Mouse (Mus musculus): ENCODE measurements at regions not wholly inside any gene's neighbourhood (a gene's known extent, or its start where the extent isn't known, plus 50 kb on each side); places are given as distances from the start of the nearest gene placed in this dataset.

DNA sequence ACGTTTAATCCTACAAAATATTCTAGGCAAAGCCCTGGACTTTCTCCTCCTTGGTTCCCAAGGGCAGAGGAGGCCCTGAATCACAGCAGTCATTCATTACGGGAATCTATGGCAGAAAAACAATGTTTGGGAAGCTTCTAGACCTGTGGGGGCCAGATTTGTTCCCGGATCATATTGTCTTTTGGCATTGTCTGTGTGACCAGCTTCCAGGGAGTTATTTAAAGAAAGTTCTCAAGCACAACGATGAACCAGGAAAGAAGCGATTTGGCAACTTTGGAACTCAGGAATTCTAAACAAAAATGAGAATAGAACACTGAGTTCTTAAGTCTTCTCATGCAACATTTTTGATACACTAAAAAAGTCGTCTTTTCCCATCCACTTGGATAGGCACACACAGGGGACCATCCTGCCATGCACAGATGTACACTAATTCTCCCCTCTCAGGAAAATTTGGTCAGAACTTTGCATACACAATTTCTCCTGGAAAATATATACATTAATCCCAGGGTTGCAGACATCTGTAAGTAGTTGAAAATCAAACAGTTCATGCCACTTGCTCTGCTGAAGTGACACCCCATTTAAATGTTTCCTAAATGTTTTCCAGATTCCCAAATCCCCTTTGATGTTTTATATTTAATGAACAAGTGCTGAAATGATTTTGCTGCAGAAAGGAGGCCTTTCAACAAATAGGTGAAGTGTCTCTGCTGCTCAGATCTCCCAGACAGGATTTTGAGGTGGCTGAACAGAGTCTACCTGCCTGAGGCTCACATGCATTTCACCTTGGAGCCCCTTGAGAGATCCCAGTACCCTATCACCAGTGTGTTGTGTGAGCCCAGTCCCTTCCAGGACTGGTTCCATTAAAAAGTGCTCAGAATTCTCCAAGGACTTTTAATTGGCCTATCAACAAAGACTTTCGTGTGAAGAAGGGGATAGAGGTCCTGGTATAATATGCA is 548.9 kb upstream of the Nrp1 start:
- TF ChIP-seq POLR2A (IDR thresholded peaks at IDR 0.05; ENCODE audit: low read depth, low read length) (no peak), CTCF (IDR thresholded peaks at IDR 0.05; ENCODE audit: extremely low read depth, insufficient read depth, insufficient read length, insufficient replicate concordance) (no peak)
- Histone ChIP-seq H3K4me1 (ENCODE audit: control insufficient read depth, insufficient read depth, insufficient read length) (no peaks in the 10 kb centered on the region; the same call in 1 of the 2 replicates), H3K36me3 (ENCODE audit: control insufficient read depth, insufficient read depth, low read length) (no peaks in the 10 kb centered on the region), H3K27ac (ENCODE audit: insufficient read depth, low read length) (no peak overlapping the region), H3K4me3 (ENCODE audit: extremely low read depth, insufficient read depth, insufficient read length) (no peak overlapping the region), H3K27me3 (ENCODE audit: control insufficient read depth, insufficient read depth, low read length) (no peaks in the 10 kb centered on the region)
- 80% methylated on average over 7 of the region's 7 CpGs for WGBS
- no peak for DNase-seq (ENCODE audit: low read depth in 1 of 2, low spot score in 2 of 2)

DNA sequence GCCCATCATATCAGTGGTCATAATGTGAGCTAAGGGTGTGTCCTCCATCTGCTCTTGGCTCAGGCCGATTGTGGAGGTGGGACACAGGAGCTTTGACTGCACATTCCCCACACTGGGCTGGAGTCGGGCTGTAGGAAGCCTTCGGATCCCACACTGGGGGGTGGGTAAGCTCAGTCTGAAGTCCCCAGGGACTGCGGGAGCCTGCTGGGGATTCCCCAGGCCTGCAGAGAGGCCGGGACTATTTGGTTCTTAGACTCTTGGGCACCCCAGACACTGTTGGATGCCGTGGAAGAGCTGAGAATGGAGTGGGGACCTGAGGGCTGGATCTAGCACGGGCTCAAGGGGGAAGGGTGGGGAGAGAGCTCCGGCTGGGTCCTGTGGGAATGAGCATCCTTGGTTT is 547.1 kb upstream of the Nrp1 start:
- H3K27me3 ChIP-seq (ENCODE audit: control insufficient read depth, insufficient read depth, low read length) = no peaks in the 10 kb centered on the region
- H3K4me1 ChIP-seq (ENCODE audit: control insufficient read depth, insufficient read depth, insufficient read length) = no peaks in the 10 kb centered on the region; the same call in 1 of the 2 replicates
- 90% methylated on average over 8 of the region's 8 CpGs for WGBS
- no peak overlapping the region for H3K27ac ChIP-seq (ENCODE audit: insufficient read depth, low read length)
- DNase-seq (ENCODE audit: low read depth in 1 of 2, low spot score in 2 of 2) = no peak
- TF ChIP-seq CTCF (IDR thresholded peaks at IDR 0.05; ENCODE audit: extremely low read depth, insufficient read depth, insufficient read length, insufficient replicate concordance) (no peak), POLR2A (IDR thresholded peaks at IDR 0.05; ENCODE audit: low read depth, low read length) (no peak)
- H3K4me3 ChIP-seq (ENCODE audit: extremely low read depth, insufficient read depth, insufficient read length) = no peak overlapping the region
- no peaks in the 10 kb centered on the region for H3K36me3 ChIP-seq (ENCODE audit: control insufficient read depth, insufficient read depth, low read length)

DNA sequence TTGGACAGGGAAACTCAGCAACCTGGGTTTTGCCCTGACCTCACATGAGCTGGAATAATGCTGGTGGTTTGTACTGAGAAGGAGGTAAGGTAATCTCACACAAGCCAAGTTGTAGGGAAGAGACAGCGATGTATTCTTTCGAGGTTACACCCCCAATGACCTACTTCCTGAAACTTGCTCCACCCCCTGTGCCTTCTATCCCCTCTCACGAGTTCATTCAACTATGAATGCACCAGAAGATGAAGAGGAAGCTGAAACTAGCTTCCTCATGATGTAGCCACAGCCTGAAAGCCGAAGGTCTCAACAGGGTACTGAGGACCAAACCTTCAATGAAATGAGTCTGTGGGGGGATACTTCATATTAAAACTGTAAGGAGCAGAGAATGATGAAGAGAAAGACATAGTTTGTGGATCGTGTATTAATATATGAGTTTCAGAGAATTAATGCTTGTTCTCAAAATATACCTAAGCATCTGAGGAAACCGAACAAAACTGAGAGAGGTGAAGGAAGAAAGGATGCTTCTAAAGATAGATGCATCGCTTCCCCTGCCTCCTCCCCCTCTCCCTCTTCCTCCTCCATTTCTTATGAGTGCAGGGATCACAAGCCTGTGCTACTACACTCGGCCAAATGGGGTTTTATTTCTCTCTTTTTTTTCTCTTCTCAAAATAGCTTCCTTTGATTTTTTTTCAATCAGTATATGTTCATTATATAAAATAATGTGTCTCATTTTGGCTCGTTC is 543.5 kb upstream of the Nrp1 start:
- Histone ChIP-seq H3K36me3 (ENCODE audit: control insufficient read depth, insufficient read depth, low read length) (no peaks in the 10 kb centered on the region), H3K27ac (ENCODE audit: insufficient read depth, low read length) (no peak overlapping the region), H3K27me3 (ENCODE audit: control insufficient read depth, insufficient read depth, low read length) (no peaks in the 10 kb centered on the region), H3K4me3 (ENCODE audit: extremely low read depth, insufficient read depth, insufficient read length) (no peak overlapping the region), H3K4me1 (ENCODE audit: control insufficient read depth, insufficient read depth, insufficient read length) (no peaks in the 10 kb centered on the region; the same call in 1 of the 2 replicates)
- TF ChIP-seq CTCF (IDR thresholded peaks at IDR 0.05; ENCODE audit: extremely low read depth, insufficient read depth, insufficient read length, insufficient replicate concordance) (no peak), POLR2A (IDR thresholded peaks at IDR 0.05; ENCODE audit: low read depth, low read length) (no peak)
- DNase-seq (ENCODE audit: low read depth in 1 of 2, low spot score in 2 of 2) = peak; percentile 14 to 63
- 15% methylated on average over 9 of the region's 9 CpGs for WGBS

DNA sequence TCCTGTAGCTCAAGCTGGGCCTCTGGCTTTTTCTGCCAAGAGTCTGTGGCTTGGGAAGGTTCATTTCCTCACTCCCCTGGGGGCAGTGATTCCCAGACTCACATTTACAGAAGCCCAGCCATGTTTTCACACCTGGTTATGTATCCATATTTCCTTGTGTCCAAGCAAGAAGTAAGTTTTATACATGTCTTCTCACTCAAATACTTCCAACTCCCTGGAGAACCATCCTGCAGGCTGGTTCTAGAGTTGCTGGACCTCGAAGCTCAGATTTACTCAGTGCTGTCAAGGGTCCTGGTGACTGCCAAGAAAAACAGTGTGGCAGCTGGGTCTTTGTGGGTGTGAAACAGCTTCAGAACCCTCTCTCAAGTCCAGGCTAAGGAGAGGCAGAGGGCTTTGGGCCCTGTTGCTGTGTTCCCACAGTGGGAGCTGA is 537.6 kb upstream of the Nrp1 start:
- TF ChIP-seq POLR2A (IDR thresholded peaks at IDR 0.05; ENCODE audit: low read depth, low read length) (no peak), CTCF (IDR thresholded peaks at IDR 0.05; ENCODE audit: extremely low read depth, insufficient read depth, insufficient read length, insufficient replicate concordance) (no peak)
- WGBS = 95% methylated on average over 1 of the region's 1 CpGs
- no peaks in the 10 kb centered on the region for H3K27me3 ChIP-seq (ENCODE audit: control insufficient read depth, insufficient read depth, low read length)
- no peak for DNase-seq (ENCODE audit: low read depth in 1 of 2, low spot score in 2 of 2)
- no peaks in the 10 kb centered on the region for H3K36me3 ChIP-seq (ENCODE audit: control insufficient read depth, insufficient read depth, low read length)
- no peak overlapping the region for H3K4me3 ChIP-seq (ENCODE audit: extremely low read depth, insufficient read depth, insufficient read length)
- H3K27ac ChIP-seq (ENCODE audit: insufficient read depth, low read length) = no peak overlapping the region
- no peaks in the 10 kb centered on the region for H3K4me1 ChIP-seq (ENCODE audit: control insufficient read depth, insufficient read depth, insufficient read length)

- Histone ChIP-seq H3K27ac (ENCODE audit: insufficient read depth, low read length) (no peak overlapping the region), H3K4me3 (ENCODE audit: extremely low read depth, insufficient read depth, insufficient read length) (no peak overlapping the region), H3K4me1 (ENCODE audit: control insufficient read depth, insufficient read depth, insufficient read length) (no peaks in the 10 kb centered on the region), H3K36me3 (ENCODE audit: control insufficient read depth, insufficient read depth, low read length) (no peaks in the 10 kb centered on the region), H3K27me3 (ENCODE audit: control insufficient read depth, insufficient read depth, low read length) (no peaks in the 10 kb centered on the region)
- 74% methylated on average over 1 of the region's 1 CpGs for WGBS
- no peak for DNase-seq (ENCODE audit: low read depth in 1 of 2, low spot score in 2 of 2)
- TF ChIP-seq CTCF (IDR thresholded peaks at IDR 0.05; ENCODE audit: extremely low read depth, insufficient read depth, insufficient read length, insufficient replicate concordance) = no peak
- no peak for TF ChIP-seq POLR2A (IDR thresholded peaks at IDR 0.05; ENCODE audit: low read depth, low read length)
Measured at GRCm38 (mm10) chr8:127821646-127822045, 536.8 kb upstream of the Nrp1 start.

GRCm38 (mm10) chr8:127825041-127825440 is 533.4 kb upstream of the Nrp1 start:
- TF ChIP-seq POLR2A (IDR thresholded peaks at IDR 0.05; ENCODE audit: low read depth, low read length) = no peak
- no peak for TF ChIP-seq CTCF (IDR thresholded peaks at IDR 0.05; ENCODE audit: extremely low read depth, insufficient read depth, insufficient read length, insufficient replicate concordance)
- H3K4me3 ChIP-seq (ENCODE audit: extremely low read depth, insufficient read depth, insufficient read length) = no peak overlapping the region
- no peaks in the 10 kb centered on the region for H3K36me3 ChIP-seq (ENCODE audit: control insufficient read depth, insufficient read depth, low read length)
- H3K27me3 ChIP-seq (ENCODE audit: control insufficient read depth, insufficient read depth, low read length) = no peaks in the 10 kb centered on the region
- H3K4me1 ChIP-seq (ENCODE audit: control insufficient read depth, insufficient read depth, insufficient read length) = no peaks in the 10 kb centered on the region
- 88% methylated on average over 2 of the region's 2 CpGs for WGBS
- no peak overlapping the region for H3K27ac ChIP-seq (ENCODE audit: insufficient read depth, low read length)
- DNase-seq (ENCODE audit: low read depth in 1 of 2, low spot score in 2 of 2) = no peak
